Mouse (Mus musculus) lung, postnatal 0 days (tissue): ENCODE data around the gene Cyth3. TPM values are rescaled to one million over a fixed set of nuclear protein-coding genes. Genes with fewer than 3 reads are reported as not detected.

Experiments used
- ATAC-seq: fragments of 200-750 bp; cut with Nextera tagmentation; 2 replicates; pipeline ENCODE4 v1.8.0; 2017; ENCODE audit warnings: moderate library complexity
- DNase-seq: peaks from one replicate; pipeline ENCODE4 v3.0.0-alpha.2; 2016; ENCODE audit warnings: low spot score
- H3K27ac ChIP-seq: fragments of 300-500 bp; sonication (generic); 2 replicates; pipeline ENCODE4 v1.5.1; 2014; ENCODE audit warnings: antibody characterized with exemption, mild to moderate bottlenecking, low read length, mixed read lengths
- H3K27me3 ChIP-seq: fragments of 300-500 bp; sonication (generic); replicated peaks from 2 replicates; pipeline ENCODE4 v1.6.1; 2014; ENCODE audit warnings: low read length, mixed read lengths; ENCODE audit not compliant: insufficient read depth
- H3K36me3 ChIP-seq: fragments of 300-500 bp; sonication (generic); 2 replicates; pipeline ENCODE4 v1.6.1; 2014; ENCODE audit warnings: low read length, mixed read lengths; ENCODE audit not compliant: insufficient read depth
- H3K4me1 ChIP-seq: fragments of 300-500 bp; sonication (generic); 2 replicates; pipeline ENCODE4 v1.6.1; 2014; ENCODE audit warnings: antibody characterized with exemption, low read depth, low read length, mixed read lengths; ENCODE audit not compliant: insufficient read depth
- H3K4me2 ChIP-seq: fragments of 300-500 bp; sonication (generic); replicated peaks from 2 replicates; pipeline ENCODE4 v1.6.1; 2014; ENCODE audit warnings: low read depth, mild to moderate bottlenecking, low read length, moderate library complexity, mixed read lengths
- H3K4me3 ChIP-seq: fragments of 300-500 bp; sonication (generic); 2 replicates; pipeline ENCODE4 v1.5.1; 2014; ENCODE audit warnings: low read depth, low read length
- H3K9ac ChIP-seq: fragments of 300-500 bp; sonication (generic); replicated peaks from 2 replicates; pipeline ENCODE4 v1.6.1; 2014; ENCODE audit warnings: low read depth, mild to moderate bottlenecking
- H3K9me3 ChIP-seq: fragments of 300-500 bp; sonication (generic); 2 replicates; pipeline ENCODE4 v1.6.1; 2016; ENCODE audit warnings: low read length, mixed read lengths
- CTCF ChIP-seq: IDR thresholded peaks from 2 replicates; pipeline ENCODE4 v1.5.1; 2016; ENCODE audit warnings: antibody characterized with exemption, mild to moderate bottlenecking
- EP300 ChIP-seq: IDR thresholded peaks from 2 replicates; pipeline ENCODE4 v1.6.1; 2016; ENCODE audit warnings: antibody characterized with exemption, mild to moderate bottlenecking, control low read depth
- WGBS: fragments of 180-500 bp; shearing (Covaris S2); extraction: QIAGEN DNeasy Blood & Tissue Kit; methylation state at CpG from one replicate; pipeline ENCODE4 v1.1.7; 2014; 5-methylcytosine and 5-hydroxymethylcytosine counted together
- polyA plus RNA-seq: library from polyadenylated mRNA; unstranded; fragments of >200 nt; fragmentation: Nextera tagmentation; extraction: Ambion mirVana; gene quantifications from 2 replicates; pipeline ENCODE4 v1.2.1, GENCODE M21; 2015

Cyth3 gene
- polyA plus RNA-seq, 1 experiment from 2014 or later: 96.6 TPM

DNA sequence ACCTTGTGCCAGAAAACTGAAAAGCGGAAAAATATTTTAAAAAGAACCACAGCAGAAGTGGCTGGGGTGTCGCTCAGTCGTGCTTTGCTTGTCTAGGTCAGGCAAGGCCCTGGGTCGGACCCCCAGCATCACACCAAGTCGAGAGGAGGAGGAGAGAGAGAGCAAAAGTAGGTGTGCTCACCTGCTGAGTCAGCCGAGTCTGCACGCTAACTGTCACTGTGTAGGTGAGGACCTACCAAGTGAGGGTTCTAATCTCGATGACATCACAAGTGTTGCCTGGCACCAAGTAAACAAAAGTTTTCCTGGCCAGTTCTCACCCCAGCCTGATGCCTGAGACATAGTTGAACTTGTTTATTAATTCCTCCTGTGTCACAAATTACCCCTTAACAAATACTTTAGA lies 137.3 kb downstream of the Cyth3 start:
- no peaks in the 10 kb centered on the region for H3K4me1 ChIP-seq
- no peak overlapping the region for H3K4me3 ChIP-seq
- TF ChIP-seq CTCF: no peak
- no peak for TF ChIP-seq EP300
- no peaks in the 10 kb centered on the region for H3K36me3 ChIP-seq
- DNase-seq (no peak), ATAC-seq (no peak)
- no peak overlapping the region for H3K27ac ChIP-seq
- H3K4me2 ChIP-seq: no peak overlapping the region
- 79% methylated on average over 8 of the region's 8 CpGs for WGBS
- H3K9me3 ChIP-seq: no peaks in the 10 kb centered on the region
- no peak overlapping the region for H3K9ac ChIP-seq
- no peaks in the 10 kb centered on the region for H3K27me3 ChIP-seq

Other genes with a start within 250 kb of the Cyth3 start
- 233 and 242 TPM in 2 replicates for gene Kdelr2, start 218.6 kb upstream of the Cyth3 start, polyA plus RNA-seq
- gene Daglb, start 157.9 kb upstream of the Cyth3 start, polyA plus RNA-seq: 5.9 and 6.0 TPM in 2 replicates
- gene Rac1, start 94.4 kb upstream of the Cyth3 start, polyA plus RNA-seq: 439 and 450 TPM in 2 replicates
- 7.9 and 8.5 TPM in 2 replicates for gene Usp42, start 109.8 kb downstream of the Cyth3 start, polyA plus RNA-seq
- gene Eif2ak1, start 195.3 kb downstream of the Cyth3 start, polyA plus RNA-seq: 24.4 and 25.1 TPM in 2 replicates